Mouse (Mus musculus): Measurements from ENCODE around the gene Acot4. TPM values are rescaled to one million over a fixed set of nuclear protein-coding genes. Genes with fewer than 3 reads are reported as not detected.

Acot4 gene
- 10.4 TPM for polyA plus RNA-seq (2014; fragmentation: Illumina TruSeq; extraction: RNeasy Lipid Tissue Mini Kit (QIAGEN cat#74804); ENCODE audit: low read depth, low replicate concordance)

GRCm38 (mm10) chr12:84038241-84038640, at the start of gene Acot4:
Gene Acot4, plus strand, starts transcription at chr12:84038379.

GRCm38 (mm10) chr12:84009171-84009965, 28.8 kb upstream of the Acot4 start, which contains the start of gene Acot1:
Gene Acot1, plus strand, starts transcription at chr12:84009490.

GRCm38 (mm10) chr12:84038691-84039111, 522 bp downstream of the Acot4 start, which contains the start of gene Gm49366:
Gene Gm49366, plus strand, starts transcription at chr12:84038935.

GRCm38 (mm10) chr12:84051937-84052474, 13.8 kb downstream of the Acot4 start, which contains the start of gene Acot3:
Gene Acot3, plus strand, starts transcription at chr12:84052144.

GRCm38 (mm10) chr12:84068986-84069385, 30.8 kb downstream of the Acot4 start, which contains the start of gene Acot5:
Gene Acot5, plus strand, starts transcription at chr12:84069325.

Other genes with a start within 250 kb of the Acot4 start
- gene Numb, start 116.4 kb upstream of the Acot4 start, polyA plus RNA-seq (2014; fragmentation: Illumina TruSeq; extraction: RNeasy Lipid Tissue Mini Kit (QIAGEN cat#74804); ENCODE audit: low read depth, low replicate concordance) = 35.4 TPM
- 1.7 TPM for gene Riox1, start 87.8 kb upstream of the Acot4 start, polyA plus RNA-seq (2014; fragmentation: Illumina TruSeq; extraction: RNeasy Lipid Tissue Mini Kit (QIAGEN cat#74804); ENCODE audit: low read depth, low replicate concordance)
- not detected for gene Heatr4, start 53.5 kb upstream of the Acot4 start, polyA plus RNA-seq (2014; fragmentation: Illumina TruSeq; extraction: RNeasy Lipid Tissue Mini Kit (QIAGEN cat#74804); ENCODE audit: low read depth, low replicate concordance)
- gene Acot2, start 50.5 kb upstream of the Acot4 start, polyA plus RNA-seq (2014; fragmentation: Illumina TruSeq; extraction: RNeasy Lipid Tissue Mini Kit (QIAGEN cat#74804); ENCODE audit: low read depth, low replicate concordance) = 0.82 TPM
- gene Acot1, start 28.9 kb upstream of the Acot4 start, polyA plus RNA-seq (2014; fragmentation: Illumina TruSeq; extraction: RNeasy Lipid Tissue Mini Kit (QIAGEN cat#74804); ENCODE audit: low read depth, low replicate concordance) = 7.6 TPM
- not detected for gene Gm49366, start 556 bp downstream of the Acot4 start, polyA plus RNA-seq (2014; fragmentation: Illumina TruSeq; extraction: RNeasy Lipid Tissue Mini Kit (QIAGEN cat#74804); ENCODE audit: low read depth, low replicate concordance)
- not detected for gene Acot3, start 13.8 kb downstream of the Acot4 start, polyA plus RNA-seq (2014; fragmentation: Illumina TruSeq; extraction: RNeasy Lipid Tissue Mini Kit (QIAGEN cat#74804); ENCODE audit: low read depth, low replicate concordance)
- not detected for gene Acot5, start 30.9 kb downstream of the Acot4 start, polyA plus RNA-seq (2014; fragmentation: Illumina TruSeq; extraction: RNeasy Lipid Tissue Mini Kit (QIAGEN cat#74804); ENCODE audit: low read depth, low replicate concordance)
- gene Acot6, start 62.3 kb downstream of the Acot4 start, polyA plus RNA-seq (2014; fragmentation: Illumina TruSeq; extraction: RNeasy Lipid Tissue Mini Kit (QIAGEN cat#74804); ENCODE audit: low read depth, low replicate concordance) = 8.3 TPM
- gene Dnal1, start 76.0 kb downstream of the Acot4 start, polyA plus RNA-seq (2014; fragmentation: Illumina TruSeq; extraction: RNeasy Lipid Tissue Mini Kit (QIAGEN cat#74804); ENCODE audit: low read depth, low replicate concordance) = 13.6 TPM
- gene Pnma1, start 110.1 kb downstream of the Acot4 start, polyA plus RNA-seq (2014; fragmentation: Illumina TruSeq; extraction: RNeasy Lipid Tissue Mini Kit (QIAGEN cat#74804); ENCODE audit: low read depth, low replicate concordance) = not detected
- gene Elmsan1, start 180.5 kb downstream of the Acot4 start, polyA plus RNA-seq (2014; fragmentation: Illumina TruSeq; extraction: RNeasy Lipid Tissue Mini Kit (QIAGEN cat#74804); ENCODE audit: low read depth, low replicate concordance) = 17.7 TPM
- 113 TPM for gene Ptgr2, start 246.9 kb downstream of the Acot4 start, polyA plus RNA-seq (2014; fragmentation: Illumina TruSeq; extraction: RNeasy Lipid Tissue Mini Kit (QIAGEN cat#74804); ENCODE audit: low read depth, low replicate concordance)